ENCODE assay signal across 8 mouse cellular contexts in genomic region chr10:80173358-80173757, GRCm38 (mm10). TPM values are rescaled to one million over a fixed set of nuclear protein-coding genes. Genes with fewer than 3 reads are reported as not detected.
DNase-seq lines count a peak whose midpoint lies in the region; ATAC-seq and TF ChIP-seq lines count a peak whose summit lies in the region.

No protein-coding gene starts in this region.

- H3K27ac ChIP-seq in kidney, embryonic 16.5 days (ENCODE audit: low read length), result peak overlapping the region; percentile 91
- H3K27ac ChIP-seq in brown adipose tissue, adult 24 weeks (replicated peaks; ENCODE audit: low read depth, low read length), result peak overlapping the region; percentile 49
- H3K27ac ChIP-seq in heart, postnatal 0 days (ENCODE audit: low read depth), result peak overlapping the region; percentile 21; the same call in 1 of the 2 replicates
- H3K27ac ChIP-seq in midbrain, embryonic 11.5 days (ENCODE audit: low read depth, low read length), result no peak overlapping the region

- peaks cover 26% of the 10 kb centered on the region for H3K36me3 ChIP-seq in kidney, embryonic 16.5 days (ENCODE audit: insufficient read depth, low read length)
- peaks cover 28% of the 10 kb centered on the region for H3K36me3 ChIP-seq in heart, postnatal 0 days (replicated peaks; ENCODE audit: control insufficient read depth, insufficient read depth, low read length)
- H3K36me3 ChIP-seq in midbrain, embryonic 11.5 days (ENCODE audit: control insufficient read depth, insufficient read depth, low read length), result peaks cover 22% of the 10 kb centered on the region

- peak overlapping the region; percentile 67 for H3K4me2 ChIP-seq in kidney, embryonic 16.5 days (replicated peaks; ENCODE audit: low read depth, low read length)
- H3K4me2 ChIP-seq in heart, postnatal 0 days (ENCODE audit: low read depth, low read length), result peak overlapping the region; percentile 54
- H3K4me2 ChIP-seq in midbrain, embryonic 11.5 days, result peak overlapping the region; percentile 65

- peak overlapping the region; percentile 66 for H3K4me3 ChIP-seq in kidney, embryonic 16.5 days (ENCODE audit: low read length)
- peak overlapping the region; percentile 82 for H3K4me3 ChIP-seq in brown adipose tissue, adult 24 weeks (ENCODE audit: insufficient read depth, low read depth, low read length)
- H3K4me3 ChIP-seq in heart, postnatal 0 days (ENCODE audit: low read depth, low read length), result peak overlapping the region; percentile 48
- H3K4me3 ChIP-seq in midbrain, embryonic 11.5 days (ENCODE audit: low read depth, low read length), result peak overlapping the region; percentile 49

- WGBS in kidney, embryonic 16.5 days, result 11% methylated on average over 11 of the region's 11 CpGs
- 7% methylated on average over 11 of the region's 11 CpGs for WGBS in heart, postnatal 0 days
- 14% methylated on average over 11 of the region's 11 CpGs for WGBS in midbrain, embryonic 11.5 days

- intact Hi-C loops in gastrocnemius, postnatal 36 days (cut with DNase I), result no loop called here

- peaks cover 33% of the 10 kb centered on the region for H3K4me1 ChIP-seq in kidney, embryonic 16.5 days (ENCODE audit: insufficient read depth, low read length)
- peaks cover 4% of the 10 kb centered on the region; the same call in 1 of the 2 replicates for H3K4me1 ChIP-seq in brown adipose tissue, adult 24 weeks (ENCODE audit: control insufficient read depth, insufficient read depth, insufficient read length, low read length)
- H3K4me1 ChIP-seq in heart, postnatal 0 days (ENCODE audit: control insufficient read depth, insufficient read depth), result 0 out of 2 replicates have a peak, but pooled peaks cover 6% of the 10 kb centered on the region
- H3K4me1 ChIP-seq in midbrain, embryonic 11.5 days (ENCODE audit: control insufficient read depth, insufficient read depth, low read length), result peaks cover 40% of the 10 kb centered on the region

- no peaks in the 10 kb centered on the region for H3K27me3 ChIP-seq in kidney, embryonic 16.5 days (ENCODE audit: insufficient read depth, low read length)
- no peaks in the 10 kb centered on the region for H3K27me3 ChIP-seq in heart, postnatal 0 days (ENCODE audit: control insufficient read depth, insufficient read depth, low read length)
- H3K27me3 ChIP-seq in midbrain, embryonic 11.5 days (ENCODE audit: control insufficient read depth, insufficient read depth, low read length), result no peaks in the 10 kb centered on the region

- ATAC-seq in kidney, embryonic 16.5 days (ENCODE audit: low FRiP score, low TSS enrichment), result no peak
- ATAC-seq in heart, postnatal 0 days (ENCODE audit: insufficient read depth, low read depth), result no peak
- ATAC-seq in midbrain, embryonic 11.5 days (ENCODE audit: low FRiP score), result no peak

- no peak for TF ChIP-seq CTCF in heart, postnatal 0 days (IDR thresholded peaks at IDR 0.05; ENCODE audit: low read depth)

- H3K9ac ChIP-seq in kidney, embryonic 16.5 days (replicated peaks; ENCODE audit: low read length), result peak overlapping the region; percentile 70
- H3K9ac ChIP-seq in heart, postnatal 0 days (replicated peaks; ENCODE audit: low read depth, low read length), result no peak overlapping the region
- peak overlapping the region; percentile 61 for H3K9ac ChIP-seq in midbrain, embryonic 11.5 days (ENCODE audit: low read length)

- no peak for TF ChIP-seq EP300 in heart, postnatal 0 days (IDR thresholded peaks at IDR 0.05; ENCODE audit: low read depth)

- H3K9me3 ChIP-seq in kidney, embryonic 16.5 days (ENCODE audit: low read length), result no peaks in the 10 kb centered on the region
- H3K9me3 ChIP-seq in heart, postnatal 0 days (replicated peaks; ENCODE audit: control insufficient read depth, low read length), result no peaks in the 10 kb centered on the region
- no peaks in the 10 kb centered on the region for H3K9me3 ChIP-seq in midbrain, embryonic 11.5 days (ENCODE audit: control insufficient read depth, low read length)

- no peak for DNase-seq in kidney, postnatal 25 days
- DNase-seq in heart, postnatal 0 days (ENCODE audit: low spot score), result no peak
- peak; percentile 90 for DNase-seq in midbrain, embryonic 11.5 days (ENCODE audit: low spot score, missing footprints)
- no peak for DNase-seq in right cerebral cortex, postnatal 25 days
- DNase-seq in layer of hippocampus, adult 18-20 months (ENCODE audit: low spot score in 2 of 2), result no peak
- no peak for DNase-seq in gastrocnemius, postnatal 36 days

RNA-seq across cellular contexts. Expression of gene 1600002K03Rik, which starts 0.6 kb away (rescaled TPM):
- polyA plus RNA-seq in kidney, embryonic 16.5 days (2015; fragmentation: Nextera tagmentation; extraction: Ambion mirVana), result 15.2 and 15.3 TPM in 2 replicates
- polyA plus RNA-seq in brown adipose tissue, adult 24 weeks (2012; ENCODE audit: insufficient read depth, insufficient read length, missing spikeins), result 10.9 and 14.9 TPM in 2 replicates
- 0.66 and 8.9 TPM in 2 replicates for total RNA-seq in heart, postnatal 0 days (2014; rRNA removed; ENCODE audit: low replicate concordance)
- polyA plus RNA-seq in heart, postnatal 0 days (2015; fragmentation: Nextera tagmentation; extraction: Ambion mirVana), result 4.6 and 5.7 TPM in 2 replicates
- 8.0 and 8.7 TPM in 2 replicates for polyA plus RNA-seq in midbrain, embryonic 11.5 days (2014; fragmentation: Nextera tagmentation; extraction: Ambion mirVana)
- total RNA-seq in layer of hippocampus, adult 18-20 months (2021), result 1 to 10 TPM; 6.4 to 6.5 TPM
- 1 to 10 TPM; 4.7 to 5.1 TPM for total RNA-seq in gastrocnemius, postnatal 36 days (2021)

RNA-seq across cellular contexts. Expression of gene Efna2, which starts 5.9 kb away (rescaled TPM):
- 11.0 and 11.8 TPM in 2 replicates for polyA plus RNA-seq in kidney, embryonic 16.5 days (2015; fragmentation: Nextera tagmentation; extraction: Ambion mirVana)
- 1.0 and 1.1 TPM in 2 replicates for polyA plus RNA-seq in brown adipose tissue, adult 24 weeks (2012; ENCODE audit: insufficient read depth, insufficient read length, missing spikeins)
- 2.4 and 3.0 TPM in 2 replicates for total RNA-seq in heart, postnatal 0 days (2014; rRNA removed; ENCODE audit: low replicate concordance)
- polyA plus RNA-seq in heart, postnatal 0 days (2015; fragmentation: Nextera tagmentation; extraction: Ambion mirVana), result 3.3 and 3.7 TPM in 2 replicates
- 78.1 and 91.7 TPM in 2 replicates for polyA plus RNA-seq in midbrain, embryonic 11.5 days (2014; fragmentation: Nextera tagmentation; extraction: Ambion mirVana)
- 10 to 100 TPM in 1 of 2 experiments, 1 to 10 TPM in 1; 8.9 to 10.1 TPM for total RNA-seq in layer of hippocampus, adult 18-20 months (2021)
- under 1 TPM; 0.27 to 0.31 TPM for total RNA-seq in gastrocnemius, postnatal 36 days (2021)

RNA-seq across cellular contexts. Expression of gene Cirbp, which starts 7.6 kb away (rescaled TPM):
- polyA plus RNA-seq in kidney, embryonic 16.5 days (2015; fragmentation: Nextera tagmentation; extraction: Ambion mirVana), result 96.2 and 101 TPM in 2 replicates
- 15.1 and 27.5 TPM in 2 replicates for polyA plus RNA-seq in brown adipose tissue, adult 24 weeks (2012; ENCODE audit: insufficient read depth, insufficient read length, missing spikeins)
- 121 and 163 TPM in 2 replicates for total RNA-seq in heart, postnatal 0 days (2014; rRNA removed; ENCODE audit: low replicate concordance)
- polyA plus RNA-seq in heart, postnatal 0 days (2015; fragmentation: Nextera tagmentation; extraction: Ambion mirVana), result 208 and 330 TPM in 2 replicates
- 81.5 and 87.1 TPM in 2 replicates for polyA plus RNA-seq in midbrain, embryonic 11.5 days (2014; fragmentation: Nextera tagmentation; extraction: Ambion mirVana)
- total RNA-seq in layer of hippocampus, adult 18-20 months (2021), result 10 to 100 TPM; 60.7 to 76.4 TPM
- total RNA-seq in gastrocnemius, postnatal 36 days (2021), result 10 to 100 TPM; 22.6 to 28.3 TPM

RNA-seq across cellular contexts. Expression of gene Midn, which starts 25.3 kb away (rescaled TPM):
- 15.9 and 16.8 TPM in 2 replicates for polyA plus RNA-seq in kidney, embryonic 16.5 days (2015; fragmentation: Nextera tagmentation; extraction: Ambion mirVana)
- polyA plus RNA-seq in brown adipose tissue, adult 24 weeks (2012; ENCODE audit: insufficient read depth, insufficient read length, missing spikeins), result 25.5 and 31.6 TPM in 2 replicates
- 100 and 122 TPM in 2 replicates for total RNA-seq in heart, postnatal 0 days (2014; rRNA removed; ENCODE audit: low replicate concordance)
- 12.4 and 15.8 TPM in 2 replicates for polyA plus RNA-seq in heart, postnatal 0 days (2015; fragmentation: Nextera tagmentation; extraction: Ambion mirVana)
- 66.0 and 71.3 TPM in 2 replicates for polyA plus RNA-seq in midbrain, embryonic 11.5 days (2014; fragmentation: Nextera tagmentation; extraction: Ambion mirVana)
- 10 to 100 TPM; 59.4 to 68.4 TPM for total RNA-seq in layer of hippocampus, adult 18-20 months (2021)
- total RNA-seq in gastrocnemius, postnatal 36 days (2021), result 10 to 100 TPM; 37.6 to 49.3 TPM

RNA-seq across cellular contexts. Expression of gene Cbarp, which starts 32.7 kb away (rescaled TPM):
- polyA plus RNA-seq in kidney, embryonic 16.5 days (2015; fragmentation: Nextera tagmentation; extraction: Ambion mirVana), result 6.4 and 7.3 TPM in 2 replicates
- polyA plus RNA-seq in brown adipose tissue, adult 24 weeks (2012; ENCODE audit: insufficient read depth, insufficient read length, missing spikeins), result 1.1 and 1.5 TPM in 2 replicates
- 2.8 and 5.9 TPM in 2 replicates for total RNA-seq in heart, postnatal 0 days (2014; rRNA removed; ENCODE audit: low replicate concordance)
- 1.0 and 1.1 TPM in 2 replicates for polyA plus RNA-seq in heart, postnatal 0 days (2015; fragmentation: Nextera tagmentation; extraction: Ambion mirVana)
- 11.1 and 11.8 TPM in 2 replicates for polyA plus RNA-seq in midbrain, embryonic 11.5 days (2014; fragmentation: Nextera tagmentation; extraction: Ambion mirVana)
- total RNA-seq in layer of hippocampus, adult 18-20 months (2021), result 100 to 1,000 TPM; 362 to 363 TPM
- total RNA-seq in gastrocnemius, postnatal 36 days (2021), result 1 to 10 TPM; 1.4 to 2.1 TPM
